Comparison of ENCODE assay signal across 8 mouse cellular contexts in genomic region chr6:23249616-23250287, GRCm38 (mm10). TPM values are rescaled to one million over a fixed set of nuclear protein-coding genes. Genes with fewer than 3 reads are reported as not detected.
DNase-seq lines count a peak whose midpoint lies in the region; ATAC-seq and TF ChIP-seq lines count a peak whose summit lies in the region.

No protein-coding gene starts in this region.

- H3K27ac ChIP-seq in embryonic facial prominence, embryonic 13.5 days = peak overlapping the region; percentile 71
- no peak overlapping the region for H3K27ac ChIP-seq in intestine, postnatal 0 days (ENCODE audit: low read depth, low read length)
- no peak overlapping the region for H3K27ac ChIP-seq in neural tube, embryonic 15.5 days (replicated peaks)

- peak; percentile 43; the same call in 1 of the 2 replicates for TF ChIP-seq CTCF in intestine, postnatal 0 days (IDR thresholded peaks at IDR 0.05; ENCODE audit: low read depth)
- no peak for TF ChIP-seq CTCF in lung, adult 2 months (IDR thresholded peaks at IDR 0.05; ENCODE audit: insufficient read depth, low read length)

- peak overlapping the region; percentile 47 for H3K4me3 ChIP-seq in embryonic facial prominence, embryonic 13.5 days
- peak overlapping the region; percentile 18; the same call in 1 of the 2 replicates for H3K4me3 ChIP-seq in intestine, postnatal 0 days (ENCODE audit: low read depth, low read length)
- H3K4me3 ChIP-seq in neural tube, embryonic 15.5 days (replicated peaks) = peak overlapping the region; percentile 34
- H3K4me3 ChIP-seq in lung, adult 2 months (replicated peaks; ENCODE audit: extremely low read depth, low read depth, low read length) = no peak overlapping the region

- peak; percentile 36 to 60 for DNase-seq in kidney, postnatal 4 days
- no peak for DNase-seq in kidney, postnatal 36 days
- no peak for DNase-seq in frontal cortex, adult 2 months (ENCODE audit: extremely low spot score in 1 of 2, low spot score in 1 of 2)
- DNase-seq in lung, adult 2 months = no peak
- no peak for DNase-seq in thymus, postnatal 36 days

- H3K36me3 ChIP-seq in embryonic facial prominence, embryonic 13.5 days = no peaks in the 10 kb centered on the region
- no peaks in the 10 kb centered on the region for H3K36me3 ChIP-seq in intestine, postnatal 0 days (ENCODE audit: control insufficient read depth, insufficient read depth)
- H3K36me3 ChIP-seq in neural tube, embryonic 15.5 days = no peaks in the 10 kb centered on the region

- no peak for TF ChIP-seq POLR2A in lung, adult 2 months (IDR thresholded peaks at IDR 0.05; ENCODE audit: borderline replicate concordance, extremely low read depth, low read depth, low read length)

- peak overlapping the region; percentile 61 for H3K9ac ChIP-seq in embryonic facial prominence, embryonic 13.5 days
- no peak overlapping the region for H3K9ac ChIP-seq in intestine, postnatal 0 days (ENCODE audit: low read depth, low read length)
- no peak overlapping the region for H3K9ac ChIP-seq in neural tube, embryonic 15.5 days (replicated peaks)

- peaks cover 90% of the 10 kb centered on the region for H3K27me3 ChIP-seq in embryonic facial prominence, embryonic 13.5 days
- H3K27me3 ChIP-seq in intestine, postnatal 0 days (replicated peaks; ENCODE audit: control insufficient read depth, insufficient read depth, low read length) = peaks cover 92% of the 10 kb centered on the region
- H3K27me3 ChIP-seq in neural tube, embryonic 15.5 days (replicated peaks) = peaks cover 79% of the 10 kb centered on the region

- under 1% methylated on average over 29 of the region's 29 CpGs for WGBS in embryonic facial prominence, embryonic 13.5 days
- WGBS in intestine, postnatal 0 days = 2% methylated on average over 29 of the region's 29 CpGs
- WGBS in neural tube, embryonic 15.5 days = under 1% methylated on average over 29 of the region's 29 CpGs
- 4% methylated on average over 29 of the region's 29 CpGs for WGBS in lung, adult 2 months

- no peaks in the 10 kb centered on the region for H3K9me3 ChIP-seq in embryonic facial prominence, embryonic 13.5 days
- no peaks in the 10 kb centered on the region for H3K9me3 ChIP-seq in intestine, postnatal 0 days (ENCODE audit: control insufficient read depth)
- 0 out of 2 replicates have a peak, but pooled peaks cover 3% of the 10 kb centered on the region for H3K9me3 ChIP-seq in neural tube, embryonic 15.5 days (replicated peaks)

- H3K4me2 ChIP-seq in embryonic facial prominence, embryonic 13.5 days = peak overlapping the region; percentile 79
- H3K4me2 ChIP-seq in intestine, postnatal 0 days (replicated peaks; ENCODE audit: low read depth) = peak overlapping the region; percentile 44
- peak overlapping the region; percentile 64 for H3K4me2 ChIP-seq in neural tube, embryonic 15.5 days

- H3K4me1 ChIP-seq in embryonic facial prominence, embryonic 13.5 days = peaks cover 32% of the 10 kb centered on the region
- H3K4me1 ChIP-seq in intestine, postnatal 0 days (replicated peaks; ENCODE audit: control insufficient read depth, insufficient read depth, low read length) = no peaks in the 10 kb centered on the region
- H3K4me1 ChIP-seq in neural tube, embryonic 15.5 days = peaks cover 25% of the 10 kb centered on the region
- no peaks in the 10 kb centered on the region for H3K4me1 ChIP-seq in lung, adult 2 months (ENCODE audit: control insufficient read depth, insufficient read depth, low read length)

- ATAC-seq in embryonic facial prominence, embryonic 13.5 days (ENCODE audit: insufficient number of reproducible peaks, insufficient read depth, low FRiP score, low TSS enrichment, low read depth) = peak; percentile 53; the same call in 1 of the 2 replicates
- no peak for ATAC-seq in intestine, postnatal 0 days
- ATAC-seq in neural tube, embryonic 15.5 days (ENCODE audit: low FRiP score) = peak; percentile 22; the same call in 1 of the 2 replicates

RNA-seq across cellular contexts. Expression of gene Fezf1, which starts 1.6 kb away (rescaled TPM):
- polyA plus RNA-seq in embryonic facial prominence, embryonic 13.5 days (2015; fragmentation: Nextera tagmentation; extraction: Ambion mirVana) = 9.3 and 19.0 TPM in 2 replicates
- polyA plus RNA-seq in intestine, postnatal 0 days (2015; fragmentation: Nextera tagmentation; extraction: Ambion mirVana) = not detected in 2 replicates
- not detected in 2 replicates for polyA plus RNA-seq in neural tube, embryonic 15.5 days (2015; fragmentation: Nextera tagmentation; extraction: Ambion mirVana)
- polyA plus RNA-seq in frontal cortex, adult 2 months (2012; rRNA removed) = 0.08 and 0.29 TPM in 2 replicates
- 0.08 TPM in 2 replicates for polyA plus RNA-seq in lung, adult 2 months (2012; rRNA removed)

Comparison
In these comparisons a context has a peak if more than half of its experiments do, and no peak if none do; other contexts are left out.
1. DNase-seq: peak in kidney, postnatal 4 days (2 of 2); none in kidney, postnatal 36 days (0 of 2), frontal cortex, adult 2 months (0 of 2), lung, adult 2 months (single experiment) and thymus, postnatal 36 days (0 of 2).
2. Peak in every context shown above with its lines, with median percentiles within 50 percentile points of each other: H3K4me2 ChIP-seq.